Mouse (Mus musculus) olfactory bulb, adult 2 months (tissue): Measurements from ENCODE around the gene Rab26. TPM values are rescaled to one million over a fixed set of nuclear protein-coding genes. Genes with fewer than 3 reads are reported as not detected.

Experiments used
- H3K27ac ChIP-seq: fragments of 200-500 bp; 2 replicates; pipeline ENCODE4 v1.5.1; 2012; ENCODE audit warnings: low read depth, low read length; ENCODE audit not compliant: insufficient read depth
- H3K4me1 ChIP-seq: fragments of 200-500 bp; 2 replicates; pipeline ENCODE4 v1.6.1; 2012; ENCODE audit warnings: low read length; ENCODE audit not compliant: control insufficient read depth, insufficient read depth
- H3K4me3 ChIP-seq: fragments of 200-500 bp; 2 replicates; pipeline ENCODE4 v1.5.1; 2012; ENCODE audit warnings: mild to moderate bottlenecking, low read depth, low read length, moderate library complexity; ENCODE audit not compliant: insufficient read depth
- CTCF ChIP-seq: fragments of 200-500 bp; IDR thresholded peaks from 2 replicates; pipeline ENCODE4 v1.5.1; 2012; ENCODE audit warnings: low read depth, mild to moderate bottlenecking, low read length, moderate library complexity; ENCODE audit not compliant: insufficient read depth
- POLR2A ChIP-seq: fragments of 200-500 bp; IDR thresholded peaks from 2 replicates; pipeline ENCODE4 v1.6.1; 2012; ENCODE audit warnings: mild to moderate bottlenecking, low read depth, low read length, moderate library complexity; ENCODE audit not compliant: insufficient read depth
- WGBS: fragments of 180-500 bp; shearing (Covaris S2); methylation state at CpG from one replicate; pipeline ENCODE4 v1.1.7; 2018; 5-methylcytosine and 5-hydroxymethylcytosine counted together
- polyA plus RNA-seq: library from polyadenylated mRNA; stranded (reverse); fragments of >200 nt; gene quantifications from 2 replicates; pipeline ENCODE4 v1.2.4, GENCODE M21; 2012; ENCODE audit warnings: low replicate concordance; ENCODE audit not compliant: missing spikeins, insufficient read depth, insufficient read length

Rab26 gene
- polyA plus RNA-seq, 1 experiment: not detected

GRCm38 (mm10) chr17:24564422-24564821 is 30.4 kb upstream of the Rab26 start:
- no peak for TF ChIP-seq POLR2A
- TF ChIP-seq CTCF: no peak
- Histone ChIP-seq H3K4me3 (no peak overlapping the region), H3K4me1 (peaks cover 19% of the 10 kb centered on the region), H3K27ac (no peak overlapping the region)
- 89% methylated on average over 4 of the region's 4 CpGs for WGBS

DNA sequence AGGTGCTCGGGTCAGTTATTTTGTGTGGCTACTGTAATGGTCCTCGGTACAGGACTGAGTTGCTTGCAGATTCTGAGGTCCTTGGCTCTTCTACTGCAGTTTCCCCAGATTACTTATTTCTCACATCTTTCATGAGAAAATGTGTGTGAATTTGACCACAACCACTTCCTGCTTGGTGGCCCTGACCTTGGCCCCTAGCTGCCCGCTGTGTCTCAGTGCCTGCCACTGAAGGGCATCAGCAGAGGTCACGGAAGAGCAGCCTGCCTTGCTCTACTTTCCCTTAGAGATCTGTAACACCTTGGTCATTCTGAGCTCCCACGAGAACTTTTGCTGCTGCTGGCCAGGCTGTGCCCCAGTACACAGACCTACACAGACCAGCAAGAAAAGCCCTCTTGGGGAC is 29.6 kb upstream of the Rab26 start:
- WGBS: 83% methylated on average over 5 of the region's 5 CpGs
- H3K4me1 ChIP-seq: peaks cover 25% of the 10 kb centered on the region
- no peak for TF ChIP-seq POLR2A
- TF ChIP-seq CTCF: no peak
- no peak overlapping the region for H3K4me3 ChIP-seq
- no peak overlapping the region for H3K27ac ChIP-seq

DNA sequence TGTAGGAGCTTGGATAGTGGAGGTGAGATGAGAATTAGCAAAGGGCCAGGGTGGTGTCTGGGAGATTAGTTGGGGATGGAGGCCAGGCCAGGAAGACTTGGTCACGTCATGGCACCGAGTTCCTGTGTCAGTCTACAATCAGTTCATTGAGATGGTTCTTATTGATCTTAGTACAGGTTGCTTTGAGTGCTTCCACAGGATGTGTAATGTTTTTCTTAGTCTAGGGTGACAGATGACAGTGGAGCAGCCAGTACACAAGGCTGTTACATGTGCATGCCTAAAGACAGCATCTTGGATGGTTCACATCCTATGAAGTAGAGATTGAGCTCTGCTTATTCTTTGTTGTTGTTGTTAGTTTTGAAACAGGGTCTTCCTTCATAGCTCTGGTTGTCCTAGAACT is 27.6 kb upstream of the Rab26 start:
- 91% methylated on average over 2 of the region's 2 CpGs for WGBS
- TF ChIP-seq CTCF (no peak), POLR2A (no peak)
- Histone ChIP-seq H3K27ac (no peak overlapping the region), H3K4me1 (peaks cover 33% of the 10 kb centered on the region), H3K4me3 (no peak overlapping the region)

DNA sequence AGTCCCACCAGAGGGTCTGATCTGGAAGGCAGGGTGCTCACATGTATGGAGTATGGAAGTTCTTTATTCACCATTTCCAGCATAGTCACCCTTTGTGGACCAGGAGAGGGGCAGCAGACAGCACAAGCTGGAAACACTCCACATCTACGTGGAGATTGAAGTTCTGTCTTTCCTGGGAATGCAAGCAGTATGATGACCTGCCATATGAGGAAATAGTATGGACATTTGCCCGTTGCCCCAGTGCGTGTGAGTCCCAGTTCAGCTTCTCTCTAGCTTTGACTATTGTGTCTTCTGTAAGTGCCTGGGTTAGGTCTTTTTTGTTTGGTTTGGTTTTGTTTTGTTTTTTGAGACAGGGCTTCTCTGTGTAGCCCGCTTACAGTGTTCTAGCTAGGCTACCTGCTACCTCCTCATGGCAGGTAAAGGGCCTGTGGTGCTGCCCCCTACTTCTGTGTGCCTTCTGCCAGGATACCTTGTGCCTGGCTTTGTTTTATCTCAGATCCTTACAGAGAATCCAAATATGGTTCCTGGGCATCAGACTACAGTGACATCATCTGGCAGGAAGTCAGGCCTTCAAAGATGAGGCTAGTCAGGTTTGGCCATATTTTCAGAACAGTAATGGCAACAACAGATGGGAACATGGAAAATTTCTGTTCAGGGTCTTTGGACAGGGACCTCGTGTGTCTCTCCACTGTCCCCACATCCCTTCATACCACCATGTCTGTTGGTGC is 26.5 kb upstream of the Rab26 start:
- TF ChIP-seq CTCF (no peak), POLR2A (no peak)
- no peak overlapping the region; the same call in 1 of the 2 replicates for H3K27ac ChIP-seq
- no peak overlapping the region for H3K4me3 ChIP-seq
- H3K4me1 ChIP-seq: peaks cover 28% of the 10 kb centered on the region
- 84% methylated on average over 5 of the region's 5 CpGs for WGBS

- 29% methylated on average over 3 of the region's 3 CpGs for WGBS
- Histone ChIP-seq H3K4me1 (peaks cover 27% of the 10 kb centered on the region), H3K4me3 (no peak overlapping the region), H3K27ac (peak overlapping the region; percentile 96)
- TF ChIP-seq CTCF: no peak
- no peak for TF ChIP-seq POLR2A
These were observed 25.1 kb upstream of the Rab26 start for GRCm38 (mm10) chr17:24559146-24559545.

DNA sequence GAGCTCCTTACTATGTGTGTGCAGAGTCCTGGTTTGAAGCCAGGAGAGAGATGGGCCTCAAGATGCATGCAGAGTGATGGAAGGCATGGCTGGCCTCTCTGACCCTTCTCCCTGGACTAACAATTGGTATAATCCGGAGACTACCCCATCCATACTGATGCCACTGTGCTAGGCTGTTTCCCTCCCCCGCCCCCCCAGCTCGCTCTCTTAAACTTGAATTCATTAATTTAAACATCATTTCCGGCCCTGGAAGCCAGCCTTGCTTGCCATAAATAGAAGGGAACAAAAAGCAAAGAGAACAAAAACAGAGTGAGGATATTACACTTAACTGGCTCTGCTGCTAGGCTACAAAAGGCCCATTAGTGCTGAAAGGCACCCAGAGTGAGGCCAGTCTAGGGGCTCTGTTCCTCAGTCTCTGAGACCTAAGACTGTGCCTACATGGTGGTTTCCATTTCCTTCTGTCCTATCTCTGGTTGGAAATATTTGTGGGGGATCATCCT is 24.6 kb upstream of the Rab26 start:
- TF ChIP-seq POLR2A (no peak), CTCF (no peak)
- WGBS: 2% methylated on average over 4 of the region's 4 CpGs
- Histone ChIP-seq H3K27ac (peak overlapping the region; percentile 96), H3K4me1 (peaks cover 25% of the 10 kb centered on the region), H3K4me3 (no peak overlapping the region)

DNA sequence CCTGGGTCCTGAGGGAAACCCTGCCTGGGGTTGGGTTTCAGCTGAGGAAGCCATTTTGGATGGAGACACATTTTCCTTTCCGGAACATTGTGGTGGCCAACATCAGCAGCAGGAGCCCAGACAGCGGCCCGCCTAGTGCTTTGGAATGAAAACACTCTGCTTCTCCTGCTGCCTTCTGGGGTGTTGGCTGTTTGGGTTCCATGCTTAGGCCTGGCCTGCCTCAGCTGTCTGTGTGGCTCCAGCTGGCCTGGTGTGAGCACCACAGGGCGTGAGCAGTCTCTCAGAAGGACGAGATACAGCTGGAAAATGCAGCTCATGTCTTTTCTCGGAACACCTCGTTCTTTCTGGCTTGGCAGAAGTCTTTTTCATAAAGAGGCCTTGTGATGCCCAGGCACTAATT is 23.1 kb upstream of the Rab26 start:
- 53% methylated on average over 7 of the region's 7 CpGs for WGBS
- no peak for TF ChIP-seq CTCF
- no peak for TF ChIP-seq POLR2A
- peak overlapping the region; percentile 96 for H3K27ac ChIP-seq
- no peak overlapping the region for H3K4me3 ChIP-seq
- H3K4me1 ChIP-seq: peaks cover 24% of the 10 kb centered on the region

GRCm38 (mm10) chr17:24551050-24551444 is 17.0 kb upstream of the Rab26 start:
- 22% methylated on average over 3 of the region's 3 CpGs for WGBS
- no peak for TF ChIP-seq POLR2A
- no peak for TF ChIP-seq CTCF
- peak overlapping the region; percentile 69; the same call in 1 of the 2 replicates for H3K27ac ChIP-seq

GRCm38 (mm10) chr17:24550416-24551049 is 16.5 kb upstream of the Rab26 start:
- Histone ChIP-seq H3K27ac (peak overlapping the region; percentile 69), H3K4me1 (peaks cover 15% of the 10 kb centered on the region), H3K4me3 (peak overlapping the region; percentile 76)
- under 1% methylated on average over 44 of the region's 44 CpGs for WGBS
- no peak for TF ChIP-seq CTCF
- TF ChIP-seq POLR2A: no peak

More at GRCm38 (mm10) chr17:24551050-24551444, 17.0 kb upstream of the Rab26 start:
- Histone ChIP-seq H3K4me1 (peaks cover 15% of the 10 kb centered on the region), H3K4me3 (peak overlapping the region; percentile 76)
